Mouse (Mus musculus) liver, embryonic 16.5 days (tissue): ENCODE results near the gene Vmn1r39. TPM values are rescaled to one million over a fixed set of nuclear protein-coding genes. Genes with fewer than 3 reads are reported as not detected.

Experiments used
- polyA plus RNA-seq: library from polyadenylated mRNA; unstranded; fragments of >200 nt; fragmentation: Nextera tagmentation; extraction: Ambion mirVana; gene quantifications from 2 replicates; pipeline ENCODE4 v1.2.1, GENCODE M21; 2015

Gene Vmn1r39
- polyA plus RNA-seq, 1 experiment from 2014 or later = not detected

Other genes starting within 250 kb of the Vmn1r39 start
- not detected in 2 replicates for gene Vmn1r33, start 192.3 kb downstream of the Vmn1r39 start, polyA plus RNA-seq
- gene Vmn1r34, start 166.7 kb downstream of the Vmn1r39 start, polyA plus RNA-seq = not detected in 2 replicates
- gene Vmn1r35, start 124.7 kb downstream of the Vmn1r39 start, polyA plus RNA-seq = not detected in 2 replicates
- gene Vmn1r36, start 91.4 kb downstream of the Vmn1r39 start, polyA plus RNA-seq = not detected in 2 replicates
- not detected in 2 replicates for gene Vmn1r37, start 81.2 kb downstream of the Vmn1r39 start, polyA plus RNA-seq
- not detected in 2 replicates for gene Vmn1r38, start 28.0 kb downstream of the Vmn1r39 start, polyA plus RNA-seq
- 33.4 and 36.9 TPM in 2 replicates for gene Gng12, start 85.8 kb upstream of the Vmn1r39 start, polyA plus RNA-seq
- gene Gadd45a, start 226.8 kb upstream of the Vmn1r39 start, polyA plus RNA-seq = 54.4 and 56.6 TPM in 2 replicates